Mouse (Mus musculus) kidney, embryonic 14.5 days (tissue): ENCODE results near the gene Irf2. TPM values are rescaled to one million over a fixed set of nuclear protein-coding genes. Genes with fewer than 3 reads are reported as not detected.

Experiments used
- ATAC-seq: fragments of 200-750 bp; cut with Nextera tagmentation; 2 replicates; pipeline ENCODE4 v1.8.0; 2017; ENCODE audit warnings: moderate number of reproducible peaks, mild to moderate bottlenecking, moderate TSS enrichment, moderate library complexity; ENCODE audit not compliant: low FRiP score, low TSS enrichment
- H3K27ac ChIP-seq: fragments of 300-500 bp; sonication (generic); 2 replicates; pipeline ENCODE4 v1.5.1; 2014; ENCODE audit warnings: low read depth, mild to moderate bottlenecking, low read length, moderate library complexity, mixed read lengths
- H3K27me3 ChIP-seq: fragments of 300-500 bp; sonication (generic); 2 replicates; pipeline ENCODE4 v1.6.1; 2014; ENCODE audit warnings: mild to moderate bottlenecking, low read length; ENCODE audit not compliant: control insufficient read depth, insufficient read depth
- H3K36me3 ChIP-seq: fragments of 300-500 bp; sonication (generic); 2 replicates; pipeline ENCODE4 v1.6.1; 2014; ENCODE audit warnings: low read length, mixed read lengths; ENCODE audit not compliant: control insufficient read depth, insufficient read depth
- H3K4me1 ChIP-seq: fragments of 300-500 bp; sonication (generic); 2 replicates; pipeline ENCODE4 v1.6.1; 2014; ENCODE audit warnings: low read length, mixed read lengths; ENCODE audit not compliant: control insufficient read depth, insufficient read depth
- H3K4me2 ChIP-seq: fragments of 300-500 bp; sonication (generic); replicated peaks from 2 replicates; pipeline ENCODE4 v1.6.1; 2014; ENCODE audit warnings: low read depth, mild to moderate bottlenecking, low read length
- H3K4me3 ChIP-seq: fragments of 300-500 bp; sonication (generic); 2 replicates; pipeline ENCODE4 v1.5.1; 2014; ENCODE audit warnings: mild to moderate bottlenecking, low read length
- H3K9ac ChIP-seq: fragments of 300-500 bp; sonication (generic); 2 replicates; pipeline ENCODE4 v1.6.1; 2014; ENCODE audit warnings: low read depth, mild to moderate bottlenecking, low read length, moderate library complexity
- H3K9me3 ChIP-seq: fragments of 300-500 bp; sonication (generic); 2 replicates; pipeline ENCODE4 v1.6.1; 2016; ENCODE audit warnings: low read length; ENCODE audit not compliant: control insufficient read depth
- WGBS: fragments of 180-500 bp; shearing (Covaris S2); extraction: QIAGEN DNeasy Blood & Tissue Kit; methylation state at CpG from one replicate; pipeline ENCODE4 v1.1.7; 2014; 5-methylcytosine and 5-hydroxymethylcytosine counted together
- polyA plus RNA-seq: library from polyadenylated mRNA; unstranded; fragments of >200 nt; fragmentation: Nextera tagmentation; extraction: Ambion mirVana; gene quantifications from 2 replicates; pipeline ENCODE4 v1.2.1, GENCODE M21; 2014

Irf2 gene
- polyA plus RNA-seq, 1 experiment from 2014 or later = 13.9 TPM

DNA sequence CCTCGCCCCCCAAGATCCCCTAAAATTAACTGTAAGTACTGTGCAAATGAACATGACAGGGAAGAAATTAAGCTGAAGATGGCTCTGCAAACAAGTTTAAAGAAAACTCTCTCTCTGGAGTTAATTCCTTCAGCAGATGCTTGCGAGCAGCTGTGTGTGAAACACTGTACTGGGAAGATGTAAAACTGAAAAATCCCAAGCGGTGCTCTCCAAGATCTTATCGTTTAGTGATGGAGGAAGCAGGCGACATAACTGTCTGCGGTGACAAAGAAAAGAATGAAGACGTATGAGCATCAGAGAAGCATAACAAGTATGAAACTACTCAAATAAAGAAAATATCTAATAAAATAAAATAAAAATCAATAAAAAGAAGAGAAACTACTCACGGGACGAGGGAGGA, 18.1 kb downstream of the Irf2 start:
- H3K36me3 ChIP-seq = no peaks in the 10 kb centered on the region
- no peaks in the 10 kb centered on the region for H3K9me3 ChIP-seq
- ATAC-seq = no peak
- H3K27me3 ChIP-seq = no peaks in the 10 kb centered on the region
- H3K4me1 ChIP-seq = peaks cover 8% of the 10 kb centered on the region; the same call in 1 of the 2 replicates
- no peak overlapping the region for H3K27ac ChIP-seq
- H3K4me2 ChIP-seq = no peak overlapping the region
- WGBS = 91% methylated on average over 9 of the region's 9 CpGs
- no peak overlapping the region for H3K9ac ChIP-seq
- no peak overlapping the region for H3K4me3 ChIP-seq

- H3K27ac ChIP-seq = no peak overlapping the region
- no peaks in the 10 kb centered on the region for H3K27me3 ChIP-seq
- H3K4me2 ChIP-seq = no peak overlapping the region
- no peak overlapping the region for H3K9ac ChIP-seq
- peaks cover 8% of the 10 kb centered on the region; the same call in 1 of the 2 replicates for H3K4me1 ChIP-seq
- ATAC-seq = no peak
- H3K36me3 ChIP-seq = no peaks in the 10 kb centered on the region
- whole genome bisulfite sequencing = 92% methylated on average over 7 of the region's 7 CpGs
- no peaks in the 10 kb centered on the region for H3K9me3 ChIP-seq
- no peak overlapping the region for H3K4me3 ChIP-seq
Measured at GRCm38 (mm10) chr8:46758131-46758530, 18.6 kb downstream of the Irf2 start.

- Histone ChIP-seq H3K27me3 (no peaks in the 10 kb centered on the region), H3K4me3 (no peak overlapping the region), H3K4me2 (no peak overlapping the region), H3K9me3 (no peaks in the 10 kb centered on the region), H3K27ac (no peak overlapping the region), H3K9ac (no peak overlapping the region), H3K36me3 (no peaks in the 10 kb centered on the region), H3K4me1 (peaks cover 5% of the 10 kb centered on the region; the same call in 1 of the 2 replicates)
- ATAC-seq = no peak
- 77% methylated on average over 2 of the region's 2 CpGs for WGBS
Measured at GRCm38 (mm10) chr8:46758676-46759075, 19.1 kb downstream of the Irf2 start.

DNA sequence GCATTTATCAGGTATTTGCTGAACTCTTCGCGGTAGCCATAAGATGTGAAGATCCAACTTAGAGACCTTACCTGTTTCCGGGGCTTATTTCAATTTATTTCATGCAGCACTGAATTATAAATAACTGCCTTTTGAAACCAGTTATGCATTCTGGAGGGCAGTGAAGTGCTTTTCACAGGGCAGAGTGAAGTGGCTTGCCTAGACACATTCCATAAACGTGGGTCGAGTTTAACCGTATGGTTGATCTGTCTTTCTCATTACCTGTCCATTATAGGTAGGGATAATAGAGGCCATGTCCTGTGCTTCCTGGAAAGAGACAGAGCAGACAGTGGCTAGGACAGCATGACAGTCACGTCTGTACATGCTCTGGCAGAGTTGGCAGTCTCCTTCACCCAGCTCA, 20.0 kb downstream of the Irf2 start:
- Histone ChIP-seq H3K4me2 (no peak overlapping the region), H3K27me3 (no peaks in the 10 kb centered on the region), H3K4me1 (peaks cover 3% of the 10 kb centered on the region; the same call in 1 of the 2 replicates), H3K36me3 (no peaks in the 10 kb centered on the region), H3K9me3 (no peaks in the 10 kb centered on the region), H3K4me3 (no peak overlapping the region), H3K27ac (no peak overlapping the region), H3K9ac (no peak overlapping the region)
- 93% methylated on average over 7 of the region's 7 CpGs for WGBS
- ATAC-seq = no peak

DNA sequence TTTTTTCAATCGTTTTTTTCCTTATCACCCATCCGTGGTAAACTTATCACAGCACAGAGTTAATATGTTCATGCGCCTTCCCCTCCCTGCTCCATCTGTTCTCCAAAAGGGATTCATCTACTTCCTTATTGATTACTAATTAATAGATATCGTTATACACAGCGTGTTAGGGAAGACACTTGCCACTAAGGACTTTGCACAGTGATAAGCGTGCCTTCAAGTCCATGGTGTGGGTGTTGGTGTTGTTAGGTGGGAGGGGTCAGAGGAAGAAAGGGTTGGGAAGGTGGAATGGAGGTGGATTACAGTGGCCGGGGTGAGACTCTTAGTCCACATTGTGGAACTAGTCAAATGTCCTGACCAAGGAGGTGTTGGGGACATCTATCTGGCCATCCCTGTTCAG, 21.2 kb downstream of the Irf2 start:
- H3K4me1 ChIP-seq = peaks cover 1% of the 10 kb centered on the region; the same call in 1 of the 2 replicates
- H3K27me3 ChIP-seq = no peaks in the 10 kb centered on the region
- WGBS = 93% methylated on average over 7 of the region's 7 CpGs
- H3K27ac ChIP-seq = no peak overlapping the region
- no peaks in the 10 kb centered on the region for H3K9me3 ChIP-seq
- H3K36me3 ChIP-seq = no peaks in the 10 kb centered on the region
- H3K4me2 ChIP-seq = no peak overlapping the region
- no peak for ATAC-seq
- H3K4me3 ChIP-seq = no peak overlapping the region
- no peak overlapping the region for H3K9ac ChIP-seq

DNA sequence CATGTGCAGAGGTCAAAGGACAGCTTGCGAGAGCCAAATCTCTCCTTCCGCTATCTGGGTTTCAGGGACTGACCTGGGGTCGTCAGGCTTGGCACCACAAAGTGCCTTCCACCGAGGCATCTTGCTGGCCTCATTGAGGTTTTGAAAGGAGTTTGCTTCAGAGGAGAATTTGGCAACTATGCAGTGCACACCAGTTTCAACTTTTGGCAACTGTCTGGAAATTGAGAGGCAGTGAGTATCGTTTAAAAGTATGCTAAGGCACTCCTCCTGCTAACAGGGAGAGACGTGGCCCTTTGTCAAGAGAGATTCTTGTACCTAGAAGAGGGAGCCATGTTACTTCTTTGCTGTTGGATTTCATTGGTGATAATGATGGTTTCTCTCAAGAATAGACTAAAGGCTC, 21.9 kb downstream of the Irf2 start:
- H3K4me1 ChIP-seq = no peaks in the 10 kb centered on the region
- H3K27ac ChIP-seq = no peak overlapping the region
- no peaks in the 10 kb centered on the region for H3K9me3 ChIP-seq
- 80% methylated on average over 6 of the region's 6 CpGs for WGBS
- no peak for ATAC-seq
- no peak overlapping the region for H3K4me3 ChIP-seq
- H3K27me3 ChIP-seq = no peaks in the 10 kb centered on the region
- no peaks in the 10 kb centered on the region for H3K36me3 ChIP-seq
- H3K9ac ChIP-seq = no peak overlapping the region
- H3K4me2 ChIP-seq = no peak overlapping the region

- H3K36me3 ChIP-seq = no peaks in the 10 kb centered on the region
- H3K9me3 ChIP-seq = no peaks in the 10 kb centered on the region
- H3K4me3 ChIP-seq = no peak overlapping the region
- H3K27ac ChIP-seq = no peak overlapping the region
- no peaks in the 10 kb centered on the region for H3K4me1 ChIP-seq
- no peaks in the 10 kb centered on the region for H3K27me3 ChIP-seq
- H3K4me2 ChIP-seq = no peak overlapping the region
- ATAC-seq = no peak
- H3K9ac ChIP-seq = no peak overlapping the region
- 81% methylated on average over 11 of the region's 11 CpGs for WGBS
Measured at GRCm38 (mm10) chr8:46769408-46770180, 30.1 kb downstream of the Irf2 start.

- H3K27me3 ChIP-seq = no peaks in the 10 kb centered on the region
- no peaks in the 10 kb centered on the region for H3K9me3 ChIP-seq
- H3K27ac ChIP-seq = no peak overlapping the region
- no peak for ATAC-seq
- no peaks in the 10 kb centered on the region for H3K4me1 ChIP-seq
- H3K9ac ChIP-seq = no peak overlapping the region
- no peak overlapping the region for H3K4me3 ChIP-seq
- 89% methylated on average over 7 of the region's 7 CpGs for WGBS
- no peaks in the 10 kb centered on the region for H3K36me3 ChIP-seq
- H3K4me2 ChIP-seq = no peak overlapping the region
Measured at GRCm38 (mm10) chr8:46770905-46771516, 31.5 kb downstream of the Irf2 start.

DNA sequence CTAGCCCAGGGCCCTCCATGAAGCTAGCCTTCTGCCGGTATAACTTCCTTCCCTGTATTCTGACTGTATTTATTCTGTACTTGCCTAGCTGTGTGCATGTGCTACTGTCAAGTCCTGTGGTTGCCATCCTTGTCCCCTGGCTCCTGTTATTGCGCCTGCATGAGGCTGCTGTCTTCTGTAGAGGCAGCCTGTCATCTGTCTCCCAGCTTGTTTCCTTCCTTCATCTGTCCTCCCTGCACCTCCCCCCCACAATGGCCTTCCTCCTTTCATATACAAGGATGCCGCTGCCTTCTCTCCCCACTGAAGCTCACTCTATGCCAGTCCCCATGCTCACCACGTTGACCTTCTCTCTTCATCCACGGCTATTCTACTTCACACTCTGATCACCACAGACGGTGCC, 33.3 kb downstream of the Irf2 start:
- no peak overlapping the region for H3K4me2 ChIP-seq
- no peak overlapping the region for H3K27ac ChIP-seq
- H3K27me3 ChIP-seq = no peaks in the 10 kb centered on the region
- no peaks in the 10 kb centered on the region for H3K9me3 ChIP-seq
- ATAC-seq = no peak
- H3K4me1 ChIP-seq = peaks cover under 1% of the 10 kb centered on the region; the same call in 1 of the 2 replicates
- H3K9ac ChIP-seq = no peak overlapping the region
- 85% methylated on average over 6 of the region's 6 CpGs for WGBS
- H3K4me3 ChIP-seq = no peak overlapping the region
- H3K36me3 ChIP-seq = no peaks in the 10 kb centered on the region
